Mouse (Mus musculus) heart, adult 2 months (tissue): ENCODE data around the gene Gal3st2c. TPM values are rescaled to one million over a fixed set of nuclear protein-coding genes. Genes with fewer than 3 reads are reported as not detected.

Experiments
- DNase-seq, 2 experiments: peaks; one replicate each; pipeline ENCODE4 v3.0.0; 2021
- H3K27ac ChIP-seq: fragments of 200-600 bp; 2 replicates; pipeline ENCODE4 v1.8.1; 2022
- H3K27me3 ChIP-seq: fragments of 200-500 bp; 2 replicates; pipeline ENCODE4 v1.6.1; 2012; ENCODE audit warnings: mild to moderate bottlenecking, low read length, inconsistent platforms, mixed read lengths; ENCODE audit not compliant: control insufficient read depth, insufficient read depth
- H3K36me3 ChIP-seq: fragments of 200-500 bp; 2 replicates; pipeline ENCODE4 v1.6.1; 2012; ENCODE audit warnings: low read length, inconsistent platforms; ENCODE audit not compliant: control insufficient read depth, insufficient read depth
- H3K4me1 ChIP-seq: fragments of 200-500 bp; 2 replicates; pipeline ENCODE4 v1.6.1; 2011; ENCODE audit warnings: low read length; ENCODE audit not compliant: control insufficient read depth, insufficient read depth
- H3K4me3 ChIP-seq: fragments of 200-600 bp; 2 replicates; pipeline ENCODE4 v1.8.1; 2022
- H3K79me2 ChIP-seq: fragments of 200-500 bp; replicated peaks from 2 replicates; pipeline ENCODE4 v1.6.1; 2012; ENCODE audit warnings: mild to moderate bottlenecking, inconsistent platforms, low read length, moderate library complexity, mixed read lengths; ENCODE audit not compliant: control insufficient read depth, insufficient read depth
- H3K9ac ChIP-seq: fragments of 200-500 bp; 2 replicates; pipeline ENCODE4 v1.6.1; 2012; ENCODE audit warnings: low read depth, mild to moderate bottlenecking, control low read depth, inconsistent platforms, low read length, mixed read lengths
- CTCF ChIP-seq: fragments of 200-600 bp; IDR thresholded peaks from 2 replicates; pipeline ENCODE4 v1.8.1; 2022; ENCODE audit warnings: antibody characterized with exemption, mild to moderate bottlenecking, moderate library complexity
- EP300 ChIP-seq: fragments of 200-500 bp; IDR thresholded peaks from 2 replicates; pipeline ENCODE4 v1.6.1; 2011; ENCODE audit warnings: low read depth, low read length, control low read depth; ENCODE audit not compliant: insufficient read depth
- POLR2A ChIP-seq: fragments of 200-500 bp; IDR thresholded peaks from 2 replicates; pipeline ENCODE4 v1.6.1; 2011; ENCODE audit warnings: mild to moderate bottlenecking, low read depth, low read length, control low read depth; ENCODE audit not compliant: insufficient read depth
- WGBS: fragments of 180-500 bp; shearing (Covaris S2); methylation state at CpG from one replicate; pipeline ENCODE4 v1.1.7; 2018; 5-methylcytosine and 5-hydroxymethylcytosine counted together
- intact Hi-C: fragments of 180-260 bp; cut with DNase I; formaldehyde crosslinking; loops from one replicate; pipeline ENCODE4 v1.15.1; 2025
- polyA plus RNA-seq: library from polyadenylated mRNA; depleted of rRNA; stranded (reverse); fragments of >200 nt; gene quantifications from 2 replicates; pipeline ENCODE4 v1.2.3, GENCODE M21; 2012
- total RNA-seq, 2 experiments: library from RNA; stranded (reverse); gene quantifications; 2 replicates each; pipeline ENCODE4 v1.2.3; 2021

The Gal3st2c gene
- total and polyA plus RNA-seq, 3 experiments: 0.76 to 1.1 (median 0.80) TPM

DNA sequence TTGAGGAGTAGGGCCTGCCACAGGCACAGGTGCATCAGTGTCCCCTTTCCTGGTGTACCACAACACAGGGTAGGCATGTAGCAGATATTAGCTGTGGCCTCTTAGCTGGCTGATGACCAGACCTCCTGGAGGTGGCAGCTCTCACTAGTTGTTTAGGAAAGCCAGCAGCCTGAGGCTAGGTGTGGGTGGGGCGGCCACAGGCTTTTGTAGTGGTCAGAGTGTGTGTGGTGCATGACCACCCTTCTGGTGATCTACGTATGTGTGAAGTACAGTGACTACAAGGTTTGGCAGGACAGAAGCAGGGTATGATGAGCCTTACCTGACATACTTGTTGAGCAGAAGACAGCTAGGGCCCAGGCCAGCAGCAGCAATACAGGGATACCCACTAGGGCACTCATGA, 50.1 kb downstream of the Gal3st2c start:
- no peaks in the 10 kb centered on the region for H3K36me3 ChIP-seq
- no peaks in the 10 kb centered on the region for H3K27me3 ChIP-seq
- H3K27ac ChIP-seq: no peak overlapping the region
- no peak overlapping the region for H3K9ac ChIP-seq
- no peak overlapping the region for H3K4me3 ChIP-seq
- WGBS: 92% methylated on average over 2 of the region's 2 CpGs
- no peak for TF ChIP-seq POLR2A
- TF ChIP-seq CTCF: no peak
- TF ChIP-seq EP300: no peak
- H3K4me1 ChIP-seq: peaks cover 3% of the 10 kb centered on the region
- H3K79me2 ChIP-seq: no peaks in the 10 kb centered on the region
- DNase-seq: no peak
- intact Hi-C loops: no loop called here

DNA sequence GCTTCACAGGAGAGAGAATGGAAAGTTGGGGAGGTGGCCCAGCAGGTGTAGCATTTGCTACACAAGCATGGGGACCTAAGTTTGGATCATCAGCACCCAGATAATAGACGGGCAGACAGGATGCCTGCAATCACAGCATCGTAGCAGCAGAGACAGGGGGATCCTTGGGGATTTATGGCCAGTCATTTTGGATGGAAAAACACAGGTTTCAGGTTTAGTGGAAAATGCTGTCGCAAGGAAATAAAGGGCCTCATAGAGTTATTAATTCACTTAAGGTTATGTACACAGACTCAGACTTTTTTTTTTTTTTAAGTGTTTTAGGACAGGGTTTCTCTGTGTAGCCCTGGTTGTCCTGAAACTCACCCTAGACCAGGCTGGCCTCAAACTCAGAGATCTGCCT, 55.2 kb downstream of the Gal3st2c start:
- Histone ChIP-seq H3K27me3 (no peaks in the 10 kb centered on the region), H3K27ac (no peak overlapping the region), H3K9ac (no peak overlapping the region), H3K4me3 (no peak overlapping the region), H3K36me3 (no peaks in the 10 kb centered on the region), H3K4me1 (no peaks in the 10 kb centered on the region), H3K79me2 (no peaks in the 10 kb centered on the region)
- TF ChIP-seq POLR2A (no peak), CTCF (no peak), EP300 (no peak)
- WGBS: 69% methylated on average over 3 of the region's 3 CpGs
- DNase-seq: no peak
- intact Hi-C loops: no loop called here

DNA sequence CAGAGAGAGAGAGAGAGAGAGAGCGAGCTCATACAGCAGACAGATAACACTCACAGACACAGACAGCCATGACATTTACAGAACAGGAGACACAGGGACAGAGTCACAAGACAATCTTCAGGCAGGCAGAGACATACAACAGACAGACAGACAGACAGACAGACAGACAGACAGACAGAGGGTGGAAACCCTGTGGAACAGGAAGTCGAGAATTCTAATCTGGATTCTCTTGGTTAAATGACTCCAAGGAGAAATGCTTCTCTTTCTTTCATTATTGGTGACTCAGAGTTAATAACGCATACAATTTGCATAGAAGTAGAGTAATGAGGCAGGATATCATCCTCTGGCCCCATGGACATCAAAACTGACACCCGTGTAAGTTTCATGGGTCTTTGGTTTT, 56.2 kb downstream of the Gal3st2c start:
- H3K4me3 ChIP-seq: no peak overlapping the region
- WGBS: 72% methylated on average over 4 of the region's 4 CpGs
- H3K79me2 ChIP-seq: no peaks in the 10 kb centered on the region
- no peak overlapping the region for H3K27ac ChIP-seq
- H3K36me3 ChIP-seq: no peaks in the 10 kb centered on the region
- H3K27me3 ChIP-seq: no peaks in the 10 kb centered on the region
- no peaks in the 10 kb centered on the region for H3K4me1 ChIP-seq
- no peak overlapping the region for H3K9ac ChIP-seq
- DNase-seq: no peak
- intact Hi-C loops: no loop called here
- TF ChIP-seq CTCF: no peak
- TF ChIP-seq POLR2A: no peak
- TF ChIP-seq EP300: no peak

DNA sequence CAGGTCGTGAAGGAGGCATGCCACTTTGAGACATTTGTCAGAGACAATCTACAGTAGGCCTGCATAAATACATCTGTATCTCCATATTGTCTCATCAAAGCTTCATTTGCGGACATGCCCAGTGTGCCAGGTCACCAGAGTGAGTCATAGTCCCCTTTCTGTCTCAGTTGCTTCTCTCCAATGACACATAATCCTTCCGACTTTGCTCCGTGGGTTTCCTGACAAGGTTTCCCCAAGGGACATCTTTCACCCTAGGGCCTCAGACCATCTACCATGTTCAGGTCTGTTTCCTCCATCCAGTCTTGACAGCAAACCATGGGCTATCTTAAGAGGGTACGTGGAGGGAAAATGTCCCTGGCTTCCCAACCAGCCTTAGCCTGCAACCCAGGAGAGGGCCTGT, 60.8 kb downstream of the Gal3st2c start:
- intact Hi-C loops: no loop called here

DNA sequence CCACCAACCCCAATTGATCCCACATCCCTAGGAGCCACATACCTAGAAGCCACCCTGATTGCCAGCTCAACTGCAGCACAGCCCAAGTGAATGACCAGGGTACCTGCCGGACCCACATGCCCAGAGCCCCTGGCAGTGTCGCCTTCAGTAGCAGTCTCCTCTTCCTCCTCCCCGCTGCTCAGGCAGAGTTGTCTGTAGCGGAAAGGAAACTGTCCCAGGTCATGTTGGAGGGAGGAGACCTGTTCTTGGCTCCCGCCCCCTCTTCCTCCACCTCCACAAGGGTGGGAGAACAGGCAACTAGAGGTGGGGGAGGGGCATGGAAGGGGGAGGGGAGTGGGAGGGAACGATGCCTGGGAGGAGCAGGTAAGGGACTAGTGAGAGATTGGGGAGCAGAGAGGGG, 62.1 kb downstream of the Gal3st2c start, which contains the start of gene Pdcd1:
Gene Pdcd1 (minus strand): TSS at position 181 of the 400 bp plus-strand sequence.
- no peak within 1 kb of the TSS for H3K27ac ChIP-seq
- intact Hi-C loops: no loop called here
- TF ChIP-seq POLR2A: no peak
- no peak for TF ChIP-seq EP300
- TF ChIP-seq CTCF: no peak
- no peak within 1 kb of the TSS for H3K9ac ChIP-seq
- no peaks in the 10 kb centered on the region for H3K36me3 ChIP-seq
- H3K79me2 ChIP-seq: no peaks in the 10 kb centered on the region
- 32% methylated on average over 5 of the region's 6 CpGs for WGBS
- no peak within 1 kb of the TSS for H3K4me3 ChIP-seq
- no peaks in the 10 kb centered on the region for H3K27me3 ChIP-seq
- H3K4me1 ChIP-seq: no peaks in the 10 kb centered on the region
- no peak for DNase-seq

More for the DNA sequence above, 60.8 kb downstream of the Gal3st2c start:
- Histone ChIP-seq H3K4me1 (no peaks in the 10 kb centered on the region), H3K27me3 (no peaks in the 10 kb centered on the region), H3K36me3 (no peaks in the 10 kb centered on the region), H3K9ac (no peak overlapping the region), H3K4me3 (no peak overlapping the region), H3K79me2 (no peaks in the 10 kb centered on the region), H3K27ac (no peak overlapping the region)
- 73% methylated on average over 5 of the region's 5 CpGs for WGBS
- TF ChIP-seq EP300 (no peak), POLR2A (no peak), CTCF (no peak)
- DNase-seq: no peak

DNA sequence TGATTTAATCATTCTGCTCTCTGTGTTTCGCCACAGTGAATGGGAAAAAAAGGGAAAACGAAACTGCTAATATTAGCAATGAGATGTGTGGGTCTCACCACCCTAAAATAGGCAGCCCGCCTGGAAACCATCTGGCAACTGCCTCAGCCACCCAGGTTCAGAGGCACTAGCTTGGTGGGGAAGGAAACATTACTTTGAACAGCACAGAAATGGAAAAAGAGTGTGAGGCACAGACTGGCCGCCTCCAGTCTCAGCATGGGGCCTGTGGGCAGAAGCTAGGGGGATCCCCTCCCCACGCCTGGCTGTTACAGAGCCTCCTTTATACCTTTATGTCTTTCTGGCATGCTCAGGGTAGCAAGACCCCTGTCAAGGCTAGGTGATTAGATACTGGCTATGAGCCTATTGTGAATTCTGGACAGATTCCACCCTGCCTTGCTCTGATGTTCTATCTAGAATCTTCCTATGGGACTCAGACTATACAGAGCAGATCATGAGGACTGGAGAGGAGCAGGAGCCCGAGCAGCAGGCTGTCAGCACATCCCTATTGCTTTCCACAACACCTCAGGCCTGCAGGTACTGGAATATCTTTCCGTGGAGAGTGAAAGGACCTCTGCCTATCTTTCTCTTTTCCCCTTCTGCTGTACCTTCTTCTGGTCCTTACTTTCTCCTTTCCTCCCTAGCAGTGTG, 63.4 kb downstream of the Gal3st2c start:
- no peaks in the 10 kb centered on the region for H3K27me3 ChIP-seq
- no peaks in the 10 kb centered on the region for H3K36me3 ChIP-seq
- peak in 1 of 2 experiments; percentile 13 for DNase-seq
- H3K9ac ChIP-seq: no peak overlapping the region
- no peak for TF ChIP-seq CTCF
- TF ChIP-seq POLR2A: no peak
- TF ChIP-seq EP300: no peak
- WGBS: 62% methylated on average over 7 of the region's 7 CpGs
- H3K79me2 ChIP-seq: no peaks in the 10 kb centered on the region
- H3K4me3 ChIP-seq: no peak overlapping the region
- H3K27ac ChIP-seq: no peak overlapping the region
- H3K4me1 ChIP-seq: no peaks in the 10 kb centered on the region
- intact Hi-C loops: no loop called here
